Mouse (Mus musculus): ENCODE measurements around the gene Shbg.

Shbg gene

DNA sequence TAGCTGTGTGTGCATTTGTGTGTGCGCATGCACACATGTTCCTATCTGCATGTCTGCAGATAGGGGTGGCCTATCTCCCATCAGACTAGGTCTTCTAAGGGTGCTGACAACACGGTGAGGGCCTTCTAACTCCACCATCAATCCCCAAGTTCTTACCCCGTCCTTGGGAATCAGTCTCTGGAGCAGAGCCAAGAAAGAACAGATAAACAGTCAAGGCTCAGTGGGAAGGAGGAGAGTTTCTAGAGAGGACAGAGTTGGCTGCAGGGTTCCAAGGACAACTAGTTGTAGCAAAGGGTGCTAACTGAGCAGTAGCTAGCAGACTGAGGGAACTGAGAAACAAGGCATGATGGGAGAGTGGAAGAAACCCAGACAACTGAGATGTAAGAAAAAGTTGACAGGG is 15.9 kb downstream of the Shbg start:
- no peak for DNase-seq (ENCODE audit: low read depth, low spot score)

DNA sequence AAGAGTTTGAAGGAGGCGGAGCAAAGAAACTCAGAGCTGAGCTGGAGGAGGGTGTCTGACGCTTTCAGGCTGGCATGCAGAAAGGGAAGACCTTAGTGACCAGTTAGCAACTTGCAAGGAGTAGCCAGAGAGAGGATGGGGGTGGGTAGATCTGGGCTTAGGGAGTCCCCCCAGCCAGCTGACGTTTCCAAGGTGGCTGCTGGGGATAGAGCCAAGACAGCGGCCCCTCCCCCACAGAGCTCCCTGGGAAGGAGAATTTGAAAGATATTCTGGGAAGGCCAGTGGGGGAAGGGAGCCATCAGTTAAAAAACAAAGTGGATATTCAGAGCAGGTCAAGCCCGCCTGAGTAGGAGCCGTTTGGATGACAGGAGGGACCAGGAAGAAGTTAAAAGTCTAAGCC is 17.6 kb downstream of the Shbg start:
- DNase-seq (ENCODE audit: low read depth, low spot score), result peak; percentile 84

DNA sequence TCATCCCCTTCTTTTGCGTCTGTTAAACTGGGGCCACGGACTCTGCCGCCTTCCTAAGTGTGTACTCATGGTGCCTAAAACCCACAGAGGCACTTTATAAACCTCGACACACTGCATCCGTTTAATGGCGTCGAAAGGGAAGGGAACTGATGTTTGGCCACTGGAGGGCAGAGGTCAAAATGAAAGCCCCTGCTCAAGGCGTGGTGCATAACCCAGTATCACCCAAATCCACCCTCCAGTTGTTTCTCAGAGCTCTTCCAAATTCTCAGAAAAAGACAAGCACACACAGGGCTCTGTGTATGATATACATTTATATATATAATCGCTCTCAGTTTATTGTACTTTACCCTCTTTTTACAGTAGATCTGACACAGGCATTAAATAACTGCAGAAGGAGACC is 18.3 kb downstream of the Shbg start:
- DNase-seq (ENCODE audit: low read depth, low spot score), result peak; percentile 45

DNA sequence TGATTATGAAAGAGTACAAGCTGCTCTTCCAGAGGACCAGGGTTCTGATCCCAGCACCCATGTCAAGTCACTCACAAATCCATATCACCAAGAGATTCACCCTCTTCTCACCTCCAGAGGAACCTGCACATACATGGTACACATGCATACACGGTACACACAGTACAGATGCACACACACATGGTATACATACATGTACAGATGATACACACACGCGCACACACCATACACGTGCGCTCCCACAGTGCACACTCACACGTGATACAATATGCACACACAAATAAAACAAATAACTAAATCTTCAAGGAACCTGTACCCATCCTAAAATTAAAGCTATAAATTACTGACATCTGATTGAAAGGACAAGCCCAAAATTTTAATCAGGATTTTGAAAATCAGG is 22.9 kb downstream of the Shbg start:
- DNase-seq (ENCODE audit: low read depth, low spot score), result no peak

DNA sequence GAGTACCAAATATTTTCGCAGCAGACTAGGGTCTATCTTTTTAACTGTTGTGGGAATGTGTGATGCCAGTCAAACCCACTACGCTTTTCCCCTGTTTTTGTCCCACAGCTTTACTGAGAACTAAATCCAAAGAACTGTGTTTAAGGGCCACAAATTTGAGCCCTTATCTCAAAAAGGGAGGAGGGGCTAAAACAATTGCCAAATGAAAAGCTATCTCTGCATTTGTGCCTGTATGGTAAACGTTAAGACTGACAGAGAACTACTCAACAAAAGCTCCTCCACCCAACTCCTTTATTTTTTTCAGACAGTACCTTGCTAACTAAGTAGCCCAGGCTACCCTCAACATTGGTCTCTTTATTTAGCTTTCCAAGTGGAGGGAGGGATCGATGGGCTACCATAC is 24.9 kb downstream of the Shbg start:
- DNase-seq (ENCODE audit: low read depth, low spot score), result no peak

DNA sequence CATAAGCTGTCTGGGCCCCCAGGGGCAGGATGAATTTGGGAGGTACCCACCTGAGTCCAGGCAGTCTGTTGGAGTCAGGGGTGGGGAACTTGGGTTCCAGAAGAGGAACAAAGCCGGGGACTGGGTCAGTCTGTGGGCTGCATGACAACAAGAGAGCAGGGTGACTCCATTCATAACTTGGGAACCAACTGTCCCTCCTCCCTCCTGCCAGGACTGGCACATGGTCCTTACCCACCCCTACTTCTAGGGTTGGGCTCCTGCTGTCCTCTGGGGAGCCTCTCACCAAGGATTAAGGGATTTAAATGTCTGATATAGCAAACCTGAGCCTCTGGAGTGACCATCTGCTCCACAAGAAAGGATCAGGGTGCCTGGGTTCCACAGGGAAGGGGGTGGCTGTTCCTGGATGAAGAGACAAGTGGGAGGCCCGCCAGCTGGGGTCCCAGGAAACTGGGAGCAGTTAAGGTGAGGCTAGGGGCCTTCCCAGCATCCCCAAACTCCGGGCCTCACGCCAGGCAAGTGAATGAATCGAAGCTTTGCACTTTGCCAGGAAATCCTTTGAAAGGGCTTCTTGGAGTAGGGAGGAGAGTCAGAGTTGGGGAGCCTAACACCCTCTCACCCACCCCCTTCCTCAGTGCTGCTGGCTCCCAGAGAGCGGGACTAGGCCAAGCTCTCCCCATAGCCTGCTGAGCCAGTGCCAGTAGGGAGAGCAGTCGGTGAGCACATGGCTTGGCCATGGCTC is 25.6 kb downstream of the Shbg start:
- no peak for DNase-seq (ENCODE audit: low read depth, low spot score)

DNA sequence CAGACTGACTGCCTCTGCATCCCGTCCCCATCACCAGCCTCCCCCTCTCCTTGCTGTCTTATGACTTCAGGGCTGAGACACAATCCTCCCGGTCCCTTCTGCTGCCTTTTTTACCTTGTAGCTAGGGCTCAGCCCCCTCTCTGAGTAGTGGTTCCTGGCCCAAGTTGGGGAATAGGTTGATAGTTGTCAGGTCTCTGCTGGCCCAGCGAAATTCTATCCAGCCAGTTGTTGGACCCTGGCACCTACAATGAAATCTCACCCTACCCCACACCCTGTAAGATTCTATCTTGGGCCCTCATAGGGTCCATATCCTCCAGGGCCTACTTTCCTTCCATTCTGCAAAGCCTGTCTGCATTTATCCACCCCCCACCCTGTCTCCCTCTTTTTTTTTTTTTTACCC is 26.3 kb downstream of the Shbg start:
- DNase-seq (ENCODE audit: low read depth, low spot score), result no peak

DNA sequence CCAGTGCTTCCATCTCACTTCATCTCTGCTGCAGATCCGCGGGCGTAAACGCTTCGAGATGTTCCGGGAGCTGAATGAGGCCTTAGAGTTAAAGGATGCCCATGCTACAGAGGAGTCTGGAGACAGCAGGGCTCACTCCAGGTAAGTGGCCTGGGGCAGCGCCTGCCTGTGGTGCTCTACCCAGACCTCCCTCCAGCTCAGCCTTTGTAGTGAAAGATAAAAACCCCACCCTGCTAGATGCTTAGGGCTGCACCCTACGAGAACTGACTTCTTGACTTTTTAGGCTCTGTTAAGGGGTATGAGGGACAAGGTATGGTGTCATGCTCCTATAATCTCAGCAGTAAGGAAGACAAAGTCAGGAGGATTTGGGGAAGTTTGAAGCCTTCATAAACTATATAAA is 27.1 kb downstream of the Shbg start:
- DNase-seq (ENCODE audit: low read depth, low spot score), result no peak

DNA sequence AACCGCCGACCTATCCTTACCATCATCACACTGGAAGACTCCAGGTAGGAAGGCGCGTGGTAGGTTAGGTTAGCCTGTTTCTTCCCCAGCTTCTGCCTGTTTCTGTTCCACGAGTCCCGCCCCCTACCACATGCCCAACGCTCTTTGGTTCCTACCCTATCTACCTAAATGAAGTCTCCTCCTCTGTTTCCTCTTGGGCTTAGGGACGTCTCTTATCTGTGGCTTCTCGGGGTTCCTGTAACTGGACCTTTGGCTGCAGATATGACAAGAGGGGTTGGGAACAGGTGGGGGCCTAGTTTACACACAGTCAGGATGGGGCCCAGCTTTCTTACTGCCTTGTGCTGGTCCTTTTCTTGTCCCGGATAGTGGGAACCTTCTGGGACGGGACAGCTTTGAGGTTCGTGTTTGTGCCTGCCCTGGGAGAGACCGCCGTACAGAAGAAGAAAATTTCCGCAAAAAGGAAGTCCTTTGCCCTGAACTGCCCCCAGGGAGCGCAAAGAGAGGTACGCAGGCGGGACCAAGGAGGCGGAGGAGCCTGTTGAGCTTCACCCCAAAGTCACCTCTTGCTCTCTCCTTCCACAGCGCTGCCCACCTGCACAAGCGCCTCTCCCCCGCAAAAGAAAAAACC is 28.4 kb downstream of the Shbg start:
- no peak for DNase-seq (ENCODE audit: low read depth, low spot score)

DNA sequence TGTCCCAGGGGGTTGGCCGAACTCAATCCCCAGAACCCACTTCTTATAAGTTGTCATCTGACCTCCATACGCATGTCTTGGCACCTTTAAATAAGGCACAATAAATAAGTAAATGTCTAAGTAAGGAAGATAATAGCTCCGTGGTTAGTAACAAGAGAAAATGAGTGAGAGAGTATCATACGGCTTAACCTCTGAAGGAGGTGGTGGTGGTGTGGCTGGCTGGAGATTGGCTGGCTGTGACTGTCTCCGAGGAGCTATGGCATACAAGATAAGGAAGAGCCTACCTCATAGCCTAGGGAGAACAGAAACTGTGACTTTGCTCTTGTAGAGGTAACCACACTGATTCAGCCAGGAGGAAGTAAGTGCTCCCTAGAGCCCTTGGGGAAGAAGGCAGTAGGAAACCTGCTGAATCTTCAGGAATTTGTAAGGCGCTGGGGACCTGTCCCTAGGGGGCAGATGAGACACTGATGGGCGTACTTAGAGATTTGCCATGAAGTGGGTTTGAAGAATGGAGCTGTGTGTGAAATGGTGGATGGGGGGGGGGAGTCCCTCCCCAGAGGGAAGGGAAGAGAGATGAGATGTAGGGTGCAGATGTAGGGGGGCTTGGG is 31.9 kb downstream of the Shbg start:
- DNase-seq (ENCODE audit: low read depth, low spot score), result peak; percentile 66

DNA sequence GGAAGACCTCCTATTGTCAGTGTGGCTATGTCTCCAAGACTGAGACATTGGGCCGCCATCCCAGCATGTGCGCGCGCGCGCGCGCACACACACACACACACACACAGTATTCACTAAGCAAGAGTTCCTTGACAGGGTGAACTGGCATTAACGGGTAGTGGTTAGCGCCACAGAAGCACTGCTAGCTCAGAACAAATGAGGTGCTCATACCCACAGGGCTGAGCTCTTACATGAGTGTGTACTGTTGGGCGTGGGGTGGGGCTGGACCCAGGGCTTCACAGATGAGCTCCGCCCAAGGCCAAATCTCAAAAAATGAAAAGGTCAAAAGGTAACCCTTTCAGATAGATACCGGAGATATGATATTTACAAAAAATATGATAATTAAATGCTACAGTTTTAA is 32.8 kb downstream of the Shbg start:
- peak; percentile 67 for DNase-seq (ENCODE audit: low read depth, low spot score)

DNA sequence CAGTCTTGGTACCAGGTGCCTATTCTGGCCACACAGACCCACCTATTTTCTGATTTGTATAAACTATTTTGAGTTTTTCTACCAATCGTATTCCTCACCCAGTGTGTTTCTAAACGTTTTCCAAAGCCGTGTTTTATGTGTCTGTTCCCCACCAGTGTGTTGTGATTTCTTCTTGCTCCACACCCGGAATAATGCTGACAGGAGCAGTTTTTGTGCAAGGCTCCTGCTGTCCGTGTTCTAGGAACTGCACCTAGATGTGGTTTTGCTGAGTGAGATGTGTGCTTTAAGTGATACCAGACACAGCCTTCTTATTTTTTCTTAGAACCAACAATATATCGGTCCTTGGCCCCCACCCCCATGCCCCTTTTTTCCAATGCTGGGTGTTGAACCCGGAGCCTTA is 33.7 kb downstream of the Shbg start:
- no peak for DNase-seq (ENCODE audit: low read depth, low spot score)

DNA sequence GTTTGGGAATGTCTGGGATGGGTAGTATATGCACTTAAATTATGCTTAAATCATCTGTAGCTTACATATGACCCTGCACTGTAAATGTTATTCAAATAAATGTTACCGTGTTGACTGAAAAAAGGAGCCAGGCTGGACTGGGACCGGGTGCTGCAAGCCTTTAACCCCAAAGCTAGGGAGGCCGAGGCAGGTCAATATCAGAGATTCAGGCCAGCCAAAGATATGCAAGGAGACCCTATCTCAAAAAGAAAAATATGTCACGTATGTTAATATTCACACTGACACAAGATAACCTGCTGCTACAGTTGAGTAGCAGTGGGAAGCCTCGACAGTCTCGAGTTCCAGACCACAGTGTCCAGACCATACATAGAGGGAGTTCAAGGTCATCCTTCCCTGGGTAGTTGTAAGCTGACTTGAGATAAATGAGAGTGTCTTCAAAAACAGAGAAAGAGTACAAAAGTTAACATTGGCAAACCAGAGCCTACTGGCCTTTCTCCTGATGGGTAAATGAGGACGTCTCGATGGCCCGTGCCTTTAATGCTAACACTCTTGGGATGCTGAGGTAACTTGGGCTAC is 35.4 kb downstream of the Shbg start:
- peak; percentile 70 for DNase-seq (ENCODE audit: low read depth, low spot score)

DNA sequence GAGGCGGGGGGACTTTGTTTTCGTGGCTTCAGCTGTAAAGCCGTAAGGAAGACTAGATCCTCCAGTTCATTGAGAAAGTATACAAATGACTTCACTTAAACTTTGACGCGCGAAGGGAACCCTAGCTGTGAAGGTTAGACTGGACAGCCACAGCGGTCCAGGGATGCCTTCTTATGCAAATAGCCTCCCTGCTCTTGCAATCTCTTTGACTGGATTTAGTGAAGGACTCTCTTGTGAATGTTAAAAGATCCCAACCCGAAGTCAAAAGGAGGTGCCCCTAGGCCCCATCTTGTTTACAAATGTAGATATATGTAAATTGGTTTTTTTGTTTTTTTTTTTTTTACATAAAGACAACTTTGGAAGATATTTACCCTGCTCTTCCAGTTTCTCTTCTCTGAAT is 35.9 kb downstream of the Shbg start:
- DNase-seq (ENCODE audit: low read depth, low spot score), result peak; percentile 99

DNA sequence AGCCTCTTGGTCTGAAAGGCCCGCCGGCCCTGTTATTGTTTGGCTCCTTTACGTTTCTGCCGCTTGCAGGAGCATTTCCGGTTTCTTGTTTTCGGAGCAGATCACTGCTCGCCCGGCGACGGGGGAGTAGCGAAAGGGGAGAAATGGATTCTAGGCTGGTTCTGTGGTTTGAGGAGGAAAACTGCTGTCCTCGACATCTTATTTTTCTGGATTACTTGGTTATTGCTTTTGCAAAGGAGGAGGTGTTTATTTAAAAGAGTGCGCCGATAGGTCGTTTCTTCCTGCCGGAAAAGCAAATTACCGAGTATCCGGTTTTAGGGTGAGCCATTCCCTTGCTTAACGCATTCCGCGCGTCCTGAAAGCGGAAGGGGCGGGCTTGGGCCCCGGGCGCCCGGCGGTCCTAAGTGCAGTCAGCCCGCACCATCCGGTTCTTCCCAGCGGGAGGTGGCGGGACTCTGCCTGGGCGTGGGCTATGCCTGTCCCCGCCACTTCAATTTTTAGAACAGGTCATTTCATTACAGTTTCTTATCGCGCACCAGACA is 36.5 kb downstream of the Shbg start:
- DNase-seq (ENCODE audit: low read depth, low spot score), result peak; percentile 97

DNA sequence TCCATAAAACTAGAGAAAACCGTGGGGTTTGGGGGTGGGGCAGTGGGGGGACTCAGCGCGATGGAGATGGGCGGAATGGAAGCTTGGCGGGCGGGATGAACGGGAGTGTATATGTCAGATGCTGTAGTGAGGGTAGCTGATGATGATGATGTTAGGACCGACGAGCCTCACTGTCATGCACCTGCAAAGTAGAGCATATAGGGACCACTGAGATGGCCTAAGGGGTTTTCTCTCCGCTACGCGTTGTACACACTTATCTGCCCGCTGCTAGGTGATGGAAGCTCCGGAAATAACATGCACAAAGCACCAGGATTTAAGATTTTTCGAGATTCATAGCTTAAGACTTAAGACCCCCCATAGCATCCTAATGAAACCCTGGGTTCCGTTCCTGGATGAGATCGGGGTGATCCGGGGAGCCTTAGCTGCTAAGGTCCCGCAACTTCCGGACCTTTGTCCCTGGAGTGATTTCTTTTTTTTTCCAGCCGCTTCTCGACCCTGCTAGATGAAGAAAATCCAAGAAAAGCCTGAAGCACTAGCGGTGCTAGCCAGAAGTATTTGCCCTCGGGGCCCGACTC is 37.0 kb downstream of the Shbg start:
- DNase-seq (ENCODE audit: low read depth, low spot score), result no peak

DNA sequence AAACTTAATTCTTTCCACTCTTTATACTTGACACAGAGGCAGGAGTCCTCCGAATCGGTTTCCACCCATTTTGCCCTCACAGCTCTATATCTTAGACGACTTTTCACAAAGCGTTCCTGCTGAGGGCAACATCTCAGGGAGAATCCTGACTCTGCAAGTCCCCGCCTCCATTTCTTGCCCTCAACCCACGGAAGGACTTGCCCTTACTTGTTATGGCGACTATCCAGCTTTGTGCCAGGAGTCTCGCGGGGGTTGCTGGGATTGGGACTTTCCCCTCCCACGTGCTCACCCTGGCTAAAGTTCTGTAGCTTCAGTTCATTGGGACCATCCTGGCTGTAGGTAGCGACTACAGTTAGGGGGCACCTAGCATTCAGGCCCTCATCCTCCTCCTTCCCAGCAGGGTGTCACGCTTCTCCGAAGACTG is 37.6 kb downstream of the Shbg start, which contains the start of the genes Wrap53 and Trp53:
Wrap53 (minus strand) TSS at position 165 of the 424 bp plus-strand sequence.
Trp53 (plus strand) TSS at position 269 of the 424 bp plus-strand sequence.
- DNase-seq (ENCODE audit: low read depth, low spot score), result peak; percentile 99

DNA sequence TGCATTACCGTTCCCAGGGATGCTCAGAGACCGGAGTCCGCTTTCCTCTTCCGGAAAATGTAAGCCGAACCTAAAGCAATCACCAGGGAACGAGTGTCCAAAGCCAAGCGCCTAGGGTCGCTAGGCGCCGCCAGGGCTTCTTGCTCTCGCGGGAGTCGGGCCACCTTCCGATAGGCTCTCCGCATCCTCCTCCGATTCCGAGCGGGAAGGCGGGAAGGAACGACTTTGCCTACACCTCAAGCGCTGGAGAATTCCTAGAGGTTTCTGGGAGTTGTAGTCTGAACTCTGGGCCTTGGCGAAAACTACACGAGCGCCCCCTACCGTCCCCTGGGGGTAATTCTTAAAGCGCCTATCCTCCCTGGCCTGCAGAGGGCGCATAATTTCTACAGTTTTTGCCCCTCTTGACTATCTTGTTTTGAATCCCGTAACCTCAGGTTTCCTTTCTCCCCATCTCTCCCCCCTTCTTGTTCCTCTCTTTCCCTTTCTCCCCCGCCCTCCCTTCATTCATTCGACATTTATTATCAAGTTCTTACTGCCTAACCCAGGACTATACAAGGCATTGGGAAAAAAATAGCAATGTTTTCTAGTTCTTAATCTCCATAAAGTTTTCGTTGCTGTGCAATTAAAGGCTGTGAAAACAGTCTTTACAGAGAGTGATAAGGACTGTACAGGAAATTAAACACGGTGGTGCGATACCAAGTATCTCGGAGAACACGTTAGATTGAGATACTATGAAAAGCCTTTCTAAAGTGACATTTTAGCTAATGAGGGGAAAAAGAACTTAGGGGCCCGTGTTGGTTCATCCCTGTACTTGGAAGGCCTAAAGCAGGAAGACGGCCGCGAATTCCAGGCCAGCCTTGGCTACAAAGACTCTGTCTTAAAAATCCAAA is 38.3 kb downstream of the Shbg start:
- DNase-seq (ENCODE audit: low read depth, low spot score), result peak; percentile 100

DNA sequence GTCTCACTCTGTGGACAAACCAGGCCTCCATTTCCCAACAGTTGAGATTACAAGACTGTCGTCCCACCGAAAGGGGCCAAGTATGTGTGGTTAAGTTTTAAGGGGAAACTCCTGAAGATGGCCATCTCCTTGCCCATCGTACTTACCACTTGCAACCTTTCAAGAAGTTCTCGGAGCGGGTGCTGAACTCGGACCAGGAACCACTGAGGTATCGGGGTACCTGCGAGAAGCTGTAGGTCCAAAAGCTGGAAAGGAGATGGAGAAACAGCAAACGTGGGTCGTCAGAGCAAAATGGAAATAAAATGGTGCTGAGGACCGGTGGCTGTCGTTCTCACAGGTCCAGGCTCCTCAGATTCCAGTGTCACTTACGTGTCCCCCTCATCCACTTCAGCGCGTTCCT is 39.4 kb downstream of the Shbg start:
- no peak for DNase-seq (ENCODE audit: low read depth, low spot score)

DNA sequence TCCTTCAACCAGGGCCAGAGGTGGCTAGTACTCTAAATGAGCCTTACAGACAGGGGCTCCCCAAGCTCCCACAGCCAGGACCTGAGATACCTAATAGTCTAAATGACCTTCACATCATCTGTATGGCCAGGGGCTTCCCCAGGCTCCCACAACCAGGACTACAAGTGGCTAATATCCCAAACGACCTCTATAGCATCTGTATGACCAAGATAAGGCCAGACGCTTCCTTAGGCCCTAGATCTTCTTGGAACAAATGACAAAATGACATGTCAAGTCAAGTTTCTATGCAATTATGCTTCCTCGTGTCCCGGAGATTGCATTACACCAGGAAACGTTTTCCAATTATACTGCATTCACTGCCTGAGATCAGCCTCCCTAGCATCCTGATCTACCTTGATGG is 41.4 kb downstream of the Shbg start:
- DNase-seq (ENCODE audit: low read depth, low spot score), result no peak

DNA sequence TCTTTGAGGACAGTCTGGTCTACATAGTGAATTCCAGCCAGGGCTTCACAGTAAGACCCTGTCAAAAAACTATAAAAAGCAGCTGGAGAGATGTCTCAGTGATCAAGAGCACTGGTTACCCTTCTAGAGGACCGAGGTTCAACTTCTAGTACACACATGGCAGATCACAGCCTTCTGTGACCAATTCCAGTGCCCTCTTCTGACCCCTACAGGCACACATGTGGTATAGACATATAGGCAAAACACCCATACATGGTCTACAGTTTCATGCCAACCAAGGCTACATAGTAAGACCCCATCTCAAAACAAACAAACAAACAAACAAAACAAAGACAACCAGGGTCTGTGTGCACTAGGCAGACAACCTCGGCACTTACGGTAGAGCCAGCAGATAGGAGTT is 42.5 kb downstream of the Shbg start:
- DNase-seq (ENCODE audit: low read depth, low spot score), result peak; percentile 75
